Mouse (Mus musculus) testis, postnatal 14 days (tissue): ENCODE measurements around the gene Aif1l.
"Not testable (repeated sequence)": the region's sequence is repeated elsewhere in the genome, so short reads cannot be mapped to it uniquely, and the experiment has no call there.

Source experiments
- DNase-seq: peaks from one replicate; pipeline ENCODE4 v3.0.0; 2021; ENCODE audit warnings: low spot score

The Aif1l gene

GRCm38 (mm10) chr2:31950058-31950871 is at the start of gene Aif1l:
Aif1l (plus strand) TSS chr2:31950139.
- DNase-seq, result peak; percentile 25

DNA sequence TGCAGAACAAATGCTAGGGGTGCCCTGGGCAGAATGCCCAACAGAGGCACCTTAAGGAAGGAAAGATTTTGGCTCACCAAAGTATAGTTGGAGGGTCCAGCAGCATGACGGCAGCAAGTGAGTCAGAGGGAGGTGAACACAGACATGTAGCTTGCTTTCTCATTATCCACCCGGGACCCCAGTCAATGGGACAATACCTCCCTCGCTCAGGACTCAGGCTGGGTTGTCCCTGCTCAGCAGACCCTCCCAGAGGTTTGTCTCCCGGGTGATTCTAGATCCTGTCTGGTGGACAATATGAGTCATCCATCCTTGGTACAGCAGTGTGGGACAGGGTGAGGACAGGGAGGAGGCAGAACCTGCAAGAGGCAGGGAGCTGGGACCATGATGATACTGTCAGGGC is 49.0 kb upstream of the Aif1l start:
- DNase-seq, result no peak

- peak; percentile 43 for DNase-seq
These were observed 48.1 kb upstream of the Aif1l start for GRCm38 (mm10) chr2:31901659-31902362.

DNA sequence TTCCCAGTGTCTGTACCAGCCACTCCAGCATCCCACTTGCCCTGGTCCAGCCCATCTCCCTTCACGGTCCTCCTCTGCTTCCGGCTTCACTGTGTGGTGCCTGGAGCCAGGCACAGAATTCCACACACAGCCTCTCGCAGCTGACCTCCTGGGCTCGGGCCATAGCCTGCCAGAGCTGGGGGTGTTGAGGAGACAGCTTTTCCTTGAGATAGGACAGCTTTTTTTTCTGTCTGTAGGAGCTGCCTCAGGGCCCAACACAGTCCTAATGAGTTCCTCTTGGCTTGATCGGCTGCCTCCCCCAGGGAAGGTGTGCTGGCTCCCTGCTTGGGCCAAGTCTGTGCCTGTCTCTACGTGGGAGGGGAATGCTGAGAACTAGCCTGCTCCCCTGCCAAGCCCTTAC is 45.9 kb upstream of the Aif1l start:
- DNase-seq, result peak; percentile 43

DNA sequence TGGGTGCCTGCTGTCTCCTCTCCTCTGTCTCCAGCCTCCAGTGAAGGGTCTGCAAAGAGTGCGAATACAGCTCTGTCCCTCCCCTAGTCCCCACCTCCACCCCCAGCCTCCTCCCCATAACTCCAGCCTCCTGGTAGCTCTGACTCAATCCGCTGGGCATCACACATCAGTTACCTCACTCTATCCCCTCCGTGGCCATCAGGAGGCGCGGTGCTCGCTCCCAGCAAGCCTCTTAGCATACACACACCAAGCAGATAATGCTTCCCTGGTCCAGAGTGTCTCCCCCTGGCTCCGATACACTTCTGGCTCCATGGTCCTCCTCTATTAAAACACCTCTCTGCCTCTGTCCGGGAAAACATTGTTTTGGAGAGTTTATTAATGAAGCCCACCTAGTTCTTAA is 45.3 kb upstream of the Aif1l start:
- DNase-seq, result no peak

DNA sequence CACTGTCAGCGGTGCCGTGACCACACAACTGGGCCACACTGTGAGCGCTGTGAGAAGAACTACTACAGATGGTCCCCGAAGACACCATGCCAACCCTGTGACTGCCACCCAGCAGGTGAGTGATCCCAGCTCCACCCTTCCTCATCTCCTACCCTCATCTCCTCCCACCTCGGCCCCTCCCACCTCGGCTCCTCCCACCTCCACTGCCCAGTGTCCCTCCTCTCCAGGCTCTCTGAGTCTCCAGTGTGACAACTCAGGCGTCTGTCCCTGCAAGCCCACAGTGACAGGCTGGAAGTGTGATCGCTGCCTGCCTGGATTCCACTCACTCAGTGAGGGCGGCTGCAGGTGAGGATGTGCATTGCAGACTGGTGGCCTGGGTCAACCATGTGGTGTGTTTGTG is 44.3 kb upstream of the Aif1l start:
- DNase-seq, result no peak

GRCm38 (mm10) chr2:31906407-31906806 is 43.5 kb upstream of the Aif1l start:
- DNase-seq, result no peak

GRCm38 (mm10) chr2:31912575-31912974 is 37.4 kb upstream of the Aif1l start:
- no peak for DNase-seq

DNA sequence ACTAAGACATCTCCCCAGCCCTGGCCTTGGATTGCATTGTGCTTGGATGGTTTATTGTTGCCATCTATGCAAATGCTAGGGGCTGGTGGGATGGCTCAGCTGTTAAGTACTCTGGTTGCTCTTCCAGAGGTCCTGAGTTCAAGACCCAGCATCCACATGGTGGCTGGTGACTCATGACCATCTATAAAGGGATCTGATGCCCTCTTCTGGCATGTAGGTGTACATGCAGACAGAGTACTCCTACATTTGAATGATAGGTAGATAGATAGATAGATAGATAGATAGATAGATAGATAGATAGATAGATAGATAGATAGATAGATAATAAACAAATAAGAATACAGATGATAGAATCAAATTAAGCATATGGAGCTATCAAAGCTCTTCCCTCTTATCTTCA is 35.7 kb upstream of the Aif1l start:
- not testable (repeated sequence) for DNase-seq

- DNase-seq, result peak; percentile 70
These were observed 34.8 kb upstream of the Aif1l start for GRCm38 (mm10) chr2:31915112-31915511.

GRCm38 (mm10) chr2:31917636-31918035 is 32.3 kb upstream of the Aif1l start:
- no peak for DNase-seq

GRCm38 (mm10) chr2:31923645-31924044 is 26.3 kb upstream of the Aif1l start:
- no peak for DNase-seq

GRCm38 (mm10) chr2:31924811-31925210 is 25.1 kb upstream of the Aif1l start:
- DNase-seq, result peak; percentile 33

DNA sequence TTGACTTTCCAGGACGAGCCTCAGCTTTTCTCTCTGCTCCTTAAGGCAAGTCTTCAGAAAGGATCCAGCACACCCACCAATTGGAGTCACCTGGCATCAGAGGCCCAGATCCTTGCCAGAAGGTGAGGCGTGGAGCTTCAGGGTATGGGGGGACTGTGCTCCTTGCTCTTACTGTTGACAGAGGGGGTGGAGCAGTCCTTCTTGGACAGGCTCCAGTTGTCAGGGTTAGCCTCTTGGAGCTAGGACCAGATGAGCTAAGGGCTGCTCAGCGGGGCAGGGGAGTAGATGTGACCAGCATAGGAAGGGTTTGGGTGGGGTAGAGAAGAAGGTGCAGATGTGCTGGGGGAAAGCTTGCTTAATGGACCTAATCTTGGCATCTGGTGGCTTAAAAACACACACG is 24.0 kb upstream of the Aif1l start:
- no peak for DNase-seq

DNA sequence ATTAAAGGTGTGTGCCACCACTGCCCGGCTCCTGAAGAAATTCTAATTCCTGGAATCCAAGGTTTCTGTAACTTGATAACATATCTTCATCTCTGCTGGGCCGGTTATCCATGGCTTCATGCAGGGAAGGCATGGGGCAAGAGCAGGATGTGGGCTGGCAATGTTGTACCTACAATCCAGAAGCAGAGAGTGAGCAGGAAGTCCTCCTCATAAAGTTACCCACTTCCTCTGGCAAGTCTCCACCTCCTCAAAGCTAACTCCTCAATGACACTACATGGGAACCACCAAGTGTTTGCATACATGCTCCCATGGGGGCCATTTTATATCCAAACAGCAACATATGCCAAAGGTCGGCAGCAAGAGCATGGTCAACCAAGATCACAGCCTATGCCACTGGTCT is 20.3 kb upstream of the Aif1l start:
- DNase-seq, result no peak

GRCm38 (mm10) chr2:31934551-31934950 is 15.4 kb upstream of the Aif1l start:
- no peak for DNase-seq

- no peak for DNase-seq
These were observed 14.9 kb upstream of the Aif1l start for GRCm38 (mm10) chr2:31935054-31935453.

DNA sequence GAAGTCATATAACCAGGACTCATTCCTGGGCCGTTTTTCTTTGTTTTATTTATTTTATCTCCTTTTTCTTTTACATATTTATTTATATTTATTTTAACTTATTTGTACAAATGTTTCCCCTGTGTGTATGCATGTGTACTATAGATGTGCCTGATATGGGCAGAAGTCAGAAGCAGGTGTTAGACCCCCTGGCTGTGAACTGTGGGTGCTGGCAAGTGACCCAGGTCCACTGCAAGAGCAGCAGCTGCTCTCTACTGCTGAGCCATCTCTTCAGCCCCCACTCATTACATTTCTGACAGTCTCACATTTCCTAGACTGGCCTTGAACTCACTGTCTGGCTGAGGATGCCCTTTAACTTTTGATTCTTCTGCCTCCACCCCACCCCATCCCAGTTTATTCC is 11.6 kb upstream of the Aif1l start:
- no peak for DNase-seq

DNA sequence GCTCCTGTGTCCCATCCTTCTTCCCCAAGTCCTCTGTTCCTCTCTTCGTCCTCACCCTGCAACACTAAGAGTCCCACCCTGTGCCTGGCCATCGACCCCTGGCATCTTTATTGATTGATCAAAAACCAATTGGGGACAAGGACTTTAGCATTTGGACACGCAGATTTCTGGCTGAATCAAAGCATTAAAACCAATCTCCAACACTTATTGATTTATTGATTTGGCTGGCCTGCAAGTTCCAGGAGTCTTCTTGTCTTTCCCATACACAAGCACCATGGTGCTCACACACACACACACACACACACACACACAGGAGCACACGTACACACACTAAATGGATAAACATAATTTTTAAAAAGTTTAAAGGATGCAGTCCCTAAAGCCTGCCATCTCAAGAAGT is 6.9 kb upstream of the Aif1l start:
- DNase-seq, result no peak

- DNase-seq, result no peak
These were observed 4.4 kb upstream of the Aif1l start for GRCm38 (mm10) chr2:31945580-31945979.

- no peak for DNase-seq
These were observed 1.5 kb upstream of the Aif1l start for GRCm38 (mm10) chr2:31948392-31948791.

- DNase-seq, result no peak
These were observed 1.1 kb upstream of the Aif1l start for GRCm38 (mm10) chr2:31948801-31949200.

GRCm38 (mm10) chr2:31950966-31951365 is 1.0 kb downstream of the Aif1l start:
- DNase-seq, result no peak

DNA sequence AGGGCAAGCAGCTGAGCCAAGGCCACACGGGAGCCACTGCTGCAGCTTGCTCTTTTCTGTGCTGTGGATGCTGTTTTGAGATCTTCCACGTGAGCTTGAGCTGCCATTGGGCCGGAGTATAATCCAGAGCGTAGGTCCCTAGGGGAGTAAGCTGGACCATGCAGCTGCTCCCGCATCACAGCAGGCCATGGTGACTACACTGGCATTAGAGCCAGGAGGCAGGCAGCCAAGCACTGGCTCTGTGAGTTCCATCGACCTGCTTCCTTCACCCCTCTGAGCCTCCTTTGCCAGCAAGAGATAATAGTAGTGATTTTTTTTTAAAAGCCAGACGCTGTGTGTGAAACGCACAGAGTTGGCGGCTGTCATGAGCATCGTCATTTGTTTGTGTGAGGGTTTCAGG is 2.3 kb downstream of the Aif1l start:
- no peak for DNase-seq
